23 mouse cellular contexts compared by ENCODE assay signal in the genomic region with DNA sequence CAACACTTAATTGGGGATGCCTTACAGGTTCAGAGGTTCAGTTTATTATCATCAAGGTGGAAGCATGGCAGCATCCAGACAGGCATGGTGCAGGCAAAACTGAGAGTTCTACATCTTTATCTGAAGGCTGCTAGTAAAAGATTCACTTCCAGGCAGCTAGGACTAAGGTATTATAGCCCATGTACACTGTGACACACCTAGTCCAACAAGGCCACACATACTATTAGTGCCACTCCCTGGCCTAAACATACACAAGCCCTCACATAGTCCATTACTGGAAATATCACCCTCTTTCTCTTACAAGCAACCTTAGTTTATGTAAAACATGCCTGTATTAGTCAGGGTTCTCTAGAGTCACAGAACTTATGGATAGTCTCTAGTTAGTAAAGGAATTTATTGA.
"Had no signal": no experiment of that assay in that cellular context is flagged by ENCODE, and none has a peak within 500 bp of the region (broad histone marks: within the 10 kb centered on the region; RNA-seq: fewer than 3 reads in every experiment).

No protein-coding gene starts in this region.

- H3K4me2 ChIP-seq: heart, embryonic 11.5 days; hindbrain, embryonic 14.5 days; limb, embryonic 13.5 days; limb, embryonic 15.5 days; liver, embryonic 12.5 days had no signal

- H3K9me3 ChIP-seq: limb, embryonic 13.5 days; limb, embryonic 15.5 days; liver, embryonic 12.5 days had no signal

- H3K4me3 ChIP-seq: heart, adult 2 months; layer of hippocampus, adult 2 months; limb, embryonic 13.5 days; limb, embryonic 15.5 days; liver, embryonic 12.5 days had no signal

- H3K4me1 ChIP-seq: liver, embryonic 12.5 days had no signal

- H3K9ac ChIP-seq: forebrain, postnatal 0 days; hindbrain, embryonic 14.5 days; limb, embryonic 13.5 days; limb, embryonic 15.5 days; liver, embryonic 12.5 days; liver, embryonic 14.5 days had no signal

- H3K36me3 ChIP-seq: limb, embryonic 13.5 days; limb, embryonic 15.5 days; liver, embryonic 12.5 days had no signal

- H3K27ac ChIP-seq: heart, adult 2 months; hindbrain, embryonic 14.5 days; layer of hippocampus, adult 2 months; limb, embryonic 13.5 days; limb, embryonic 15.5 days; liver, embryonic 12.5 days; liver, embryonic 14.5 days had no signal

- H3K27me3 ChIP-seq: limb, embryonic 13.5 days; limb, embryonic 15.5 days; liver, embryonic 12.5 days had no signal

- DNase-seq: forebrain, postnatal 0 days; gastrocnemius, postnatal 14 days; gastrocnemius, postnatal 36 days; heart, adult 11 months; heart, adult 2 months; heart, postnatal 10 days; kidney, adult 18-20 months; kidney, adult 8-10 months; kidney, postnatal 10 days; kidney, postnatal 25 days; kidney, postnatal 4 days; layer of hippocampus, adult 9-11 months; layer of hippocampus, postnatal 36 days; left cerebral cortex, postnatal 4 days had no signal

- ATAC-seq: forebrain, postnatal 0 days; hindbrain, embryonic 16.5 days; inflammation-experienced regulatory T-cells, adult 6 months; liver, embryonic 12.5 days had no signal
